Comparison of ENCODE assay signal across 14 mouse cellular contexts in genomic region chrX:88113561-88113960, GRCm38 (mm10). TPM values are rescaled to one million over a fixed set of nuclear protein-coding genes. Genes with fewer than 3 reads are reported as not detected.
DNase-seq lines count a peak whose midpoint lies in the region; ATAC-seq lines count a peak whose summit lies in the region.
"Had no signal": no experiment of that assay in that cellular context is flagged by ENCODE, and none has a peak within 500 bp of the region (broad histone marks: within the 10 kb centered on the region; RNA-seq: fewer than 3 reads in every experiment).

No protein-coding gene starts in this region.

- no peaks in the 10 kb centered on the region for H3K9me3 ChIP-seq in kidney, embryonic 15.5 days (replicated peaks)
- H3K9me3 ChIP-seq in forebrain, embryonic 16.5 days (ENCODE audit: control insufficient read depth, low read length), result no peaks in the 10 kb centered on the region
- H3K9me3 ChIP-seq in neural tube, embryonic 14.5 days (ENCODE audit: control insufficient read depth, low read length), result no peaks in the 10 kb centered on the region
- H3K9me3 ChIP-seq: liver, embryonic 12.5 days had no signal

- H3K4me3 ChIP-seq in kidney, embryonic 15.5 days (replicated peaks), result no peak overlapping the region
- H3K4me3 ChIP-seq in forebrain, embryonic 16.5 days (replicated peaks; ENCODE audit: low read length), result peak overlapping the region; percentile 30
- H3K4me3 ChIP-seq in neural tube, embryonic 14.5 days (ENCODE audit: low read depth, low read length), result peak overlapping the region; percentile 42
- H3K4me3 ChIP-seq: liver, embryonic 12.5 days had no signal

- DNase-seq in kidney, postnatal 25 days, result no peak
- DNase-seq in cerebellum, adult 9-11 months, result peak; percentile 46
- no peak for DNase-seq in kidney, adult 11 months
- no peak for DNase-seq in heart, adult 8-10 months (ENCODE audit: low spot score)
- DNase-seq: embryo, embryonic 11 days; kidney, adult 8-10 months; lung, postnatal 4 days; right cerebral cortex, postnatal 14 days had no signal

- 0 out of 2 replicates have a peak overlapping the region, but pooled peaks have one; percentile 9 for H3K4me2 ChIP-seq in kidney, embryonic 15.5 days
- peak overlapping the region; percentile 23 for H3K4me2 ChIP-seq in forebrain, embryonic 16.5 days (ENCODE audit: low read length)
- H3K4me2 ChIP-seq in neural tube, embryonic 14.5 days (ENCODE audit: low read depth, low read length), result peak overlapping the region; percentile 47
- H3K4me2 ChIP-seq: heart, embryonic 11.5 days; liver, embryonic 12.5 days had no signal

- H3K27ac ChIP-seq in kidney, embryonic 15.5 days, result no peak overlapping the region
- no peak overlapping the region for H3K27ac ChIP-seq in forebrain, embryonic 16.5 days (ENCODE audit: low read length)
- H3K27ac ChIP-seq in neural tube, embryonic 14.5 days (ENCODE audit: low read depth, low read length), result no peak overlapping the region
- H3K27ac ChIP-seq: liver, embryonic 12.5 days had no signal

- WGBS in kidney, embryonic 15.5 days, result 58% methylated on average over 6 of the region's 6 CpGs
- WGBS in forebrain, embryonic 16.5 days, result 48% methylated on average over 6 of the region's 6 CpGs
- WGBS in neural tube, embryonic 14.5 days, result 53% methylated on average over 6 of the region's 6 CpGs

- ATAC-seq in kidney, embryonic 15.5 days (replicated peaks; ENCODE audit: low FRiP score), result no peak
- ATAC-seq in forebrain, embryonic 16.5 days, result no peak
- ATAC-seq in neural tube, embryonic 14.5 days (ENCODE audit: low read depth), result no peak
- ATAC-seq: liver, embryonic 12.5 days had no signal

- no peak overlapping the region for H3K9ac ChIP-seq in kidney, embryonic 15.5 days
- no peak overlapping the region for H3K9ac ChIP-seq in forebrain, embryonic 16.5 days (replicated peaks; ENCODE audit: low read depth, low read length)
- no peak overlapping the region for H3K9ac ChIP-seq in neural tube, embryonic 14.5 days (replicated peaks; ENCODE audit: low read depth, low read length)
- H3K9ac ChIP-seq: liver, embryonic 12.5 days had no signal

- no peaks in the 10 kb centered on the region for H3K4me1 ChIP-seq in kidney, embryonic 15.5 days
- H3K4me1 ChIP-seq in forebrain, embryonic 16.5 days (replicated peaks; ENCODE audit: control insufficient read depth, insufficient read depth, low read length), result no peaks in the 10 kb centered on the region
- H3K4me1 ChIP-seq in neural tube, embryonic 14.5 days (ENCODE audit: control insufficient read depth, insufficient read depth, low read length), result no peaks in the 10 kb centered on the region
- H3K4me1 ChIP-seq: liver, embryonic 12.5 days had no signal

- no peaks in the 10 kb centered on the region for H3K36me3 ChIP-seq in kidney, embryonic 15.5 days
- no peaks in the 10 kb centered on the region for H3K36me3 ChIP-seq in forebrain, embryonic 16.5 days (ENCODE audit: control insufficient read depth, insufficient read depth)
- no peaks in the 10 kb centered on the region for H3K36me3 ChIP-seq in neural tube, embryonic 14.5 days (ENCODE audit: control insufficient read depth, insufficient read depth, low read length)
- H3K36me3 ChIP-seq: liver, embryonic 12.5 days had no signal

- H3K27me3 ChIP-seq in kidney, embryonic 15.5 days, result peaks cover 4% of the 10 kb centered on the region; the same call in 1 of the 2 replicates
- no peaks in the 10 kb centered on the region for H3K27me3 ChIP-seq in forebrain, embryonic 16.5 days (replicated peaks; ENCODE audit: control insufficient read depth, insufficient read depth, low read length)
- H3K27me3 ChIP-seq in neural tube, embryonic 14.5 days (ENCODE audit: control insufficient read depth, insufficient read depth, low read length), result no peaks in the 10 kb centered on the region

RNA-seq across cellular contexts. Expression of gene Il1rapl1, which starts 1.9 kb away (rescaled TPM):
- 0.56 and 0.60 TPM in 2 replicates for polyA plus RNA-seq in kidney, embryonic 15.5 days (2015; fragmentation: Nextera tagmentation; extraction: Ambion mirVana)
- 2.6 and 4.0 TPM in 2 replicates for polyA plus RNA-seq in forebrain, embryonic 16.5 days (2015; fragmentation: Nextera tagmentation; extraction: Ambion mirVana)
- polyA plus RNA-seq in neural tube, embryonic 14.5 days (2014; fragmentation: Nextera tagmentation; extraction: Ambion mirVana), result 5.8 and 10.3 TPM in 2 replicates
- under 1 TPM in 2 of 4 experiments, not detected in 2; 0.09 to 0.22 TPM for total RNA-seq in heart, adult 8-10 months (2022)
- polyA plus RNA-seq: testis, adult 2 months had no signal
